Mouse (Mus musculus) lung, postnatal 0 days (tissue): Measurements from ENCODE around the gene Nme7. TPM values are rescaled to one million over a fixed set of nuclear protein-coding genes. Genes with fewer than 3 reads are reported as not detected.

ENCODE experiments used
- ATAC-seq: fragments of 200-750 bp; cut with Nextera tagmentation; 2 replicates; pipeline ENCODE4 v1.8.0; 2017; ENCODE audit warnings: moderate library complexity
- DNase-seq: peaks from one replicate; pipeline ENCODE4 v3.0.0-alpha.2; 2016; ENCODE audit warnings: low spot score
- H3K27ac ChIP-seq: fragments of 300-500 bp; sonication (generic); 2 replicates; pipeline ENCODE4 v1.5.1; 2014; ENCODE audit warnings: antibody characterized with exemption, mild to moderate bottlenecking, low read length, mixed read lengths
- H3K27me3 ChIP-seq: fragments of 300-500 bp; sonication (generic); replicated peaks from 2 replicates; pipeline ENCODE4 v1.6.1; 2014; ENCODE audit warnings: low read length, mixed read lengths; ENCODE audit not compliant: insufficient read depth
- H3K36me3 ChIP-seq: fragments of 300-500 bp; sonication (generic); 2 replicates; pipeline ENCODE4 v1.6.1; 2014; ENCODE audit warnings: low read length, mixed read lengths; ENCODE audit not compliant: insufficient read depth
- H3K4me1 ChIP-seq: fragments of 300-500 bp; sonication (generic); 2 replicates; pipeline ENCODE4 v1.6.1; 2014; ENCODE audit warnings: antibody characterized with exemption, low read depth, low read length, mixed read lengths; ENCODE audit not compliant: insufficient read depth
- H3K4me2 ChIP-seq: fragments of 300-500 bp; sonication (generic); replicated peaks from 2 replicates; pipeline ENCODE4 v1.6.1; 2014; ENCODE audit warnings: low read depth, mild to moderate bottlenecking, low read length, moderate library complexity, mixed read lengths
- H3K4me3 ChIP-seq: fragments of 300-500 bp; sonication (generic); 2 replicates; pipeline ENCODE4 v1.5.1; 2014; ENCODE audit warnings: low read depth, low read length
- H3K9ac ChIP-seq: fragments of 300-500 bp; sonication (generic); replicated peaks from 2 replicates; pipeline ENCODE4 v1.6.1; 2014; ENCODE audit warnings: low read depth, mild to moderate bottlenecking
- H3K9me3 ChIP-seq: fragments of 300-500 bp; sonication (generic); 2 replicates; pipeline ENCODE4 v1.6.1; 2016; ENCODE audit warnings: low read length, mixed read lengths
- CTCF ChIP-seq: IDR thresholded peaks from 2 replicates; pipeline ENCODE4 v1.5.1; 2016; ENCODE audit warnings: antibody characterized with exemption, mild to moderate bottlenecking
- EP300 ChIP-seq: IDR thresholded peaks from 2 replicates; pipeline ENCODE4 v1.6.1; 2016; ENCODE audit warnings: antibody characterized with exemption, mild to moderate bottlenecking, control low read depth
- WGBS: fragments of 180-500 bp; shearing (Covaris S2); extraction: QIAGEN DNeasy Blood & Tissue Kit; methylation state at CpG from one replicate; pipeline ENCODE4 v1.1.7; 2014; 5-methylcytosine and 5-hydroxymethylcytosine counted together
- polyA plus RNA-seq: library from polyadenylated mRNA; unstranded; fragments of >200 nt; fragmentation: Nextera tagmentation; extraction: Ambion mirVana; gene quantifications from 2 replicates; pipeline ENCODE4 v1.2.1, GENCODE M21; 2015

The Nme7 gene
- polyA plus RNA-seq, 1 experiment from 2014 or later, result 17.7 TPM

GRCm38 (mm10) chr1:164432649-164433048 is 128.7 kb downstream of the Nme7 start:
- TF ChIP-seq EP300 (no peak), CTCF (no peak)
- 72% methylated on average over 5 of the region's 5 CpGs for WGBS
- H3K4me2 ChIP-seq, result no peak overlapping the region
- no peak overlapping the region for H3K9ac ChIP-seq
- H3K4me1 ChIP-seq, result no peaks in the 10 kb centered on the region
- DNase-seq (no peak), ATAC-seq (no peak)
- H3K9me3 ChIP-seq, result no peaks in the 10 kb centered on the region
- 0 out of 2 replicates have a peak, but pooled peaks cover 4% of the 10 kb centered on the region for H3K36me3 ChIP-seq
- no peaks in the 10 kb centered on the region for H3K27me3 ChIP-seq
- H3K27ac ChIP-seq, result no peak overlapping the region
- H3K4me3 ChIP-seq, result no peak overlapping the region

- Histone ChIP-seq H3K9ac (no peak overlapping the region), H3K9me3 (no peaks in the 10 kb centered on the region), H3K4me2 (no peak overlapping the region), H3K27me3 (no peaks in the 10 kb centered on the region), H3K27ac (no peak overlapping the region), H3K36me3 (0 out of 2 replicates have a peak, but pooled peaks cover 4% of the 10 kb centered on the region), H3K4me3 (no peak overlapping the region), H3K4me1 (no peaks in the 10 kb centered on the region)
- WGBS, result 80% methylated on average over 6 of the region's 6 CpGs
- TF ChIP-seq EP300 (no peak), CTCF (no peak)
- DNase-seq (no peak), ATAC-seq (no peak)
Measured at GRCm38 (mm10) chr1:164434049-164434448, 130.1 kb downstream of the Nme7 start.

GRCm38 (mm10) chr1:164436749-164437148 is 132.8 kb downstream of the Nme7 start:
- WGBS, result 77% methylated on average over 7 of the region's 7 CpGs
- TF ChIP-seq CTCF (no peak), EP300 (no peak)
- no peaks in the 10 kb centered on the region for H3K27me3 ChIP-seq
- H3K27ac ChIP-seq, result no peak overlapping the region
- H3K9ac ChIP-seq, result no peak overlapping the region
- no peaks in the 10 kb centered on the region for H3K9me3 ChIP-seq
- H3K4me3 ChIP-seq, result no peak overlapping the region
- peak; percentile 39; the same call in 1 of the 2 replicates for ATAC-seq
- no peaks in the 10 kb centered on the region for H3K4me1 ChIP-seq
- H3K4me2 ChIP-seq, result no peak overlapping the region
- H3K36me3 ChIP-seq, result 0 out of 2 replicates have a peak, but pooled peaks cover 9% of the 10 kb centered on the region
- DNase-seq, result no peak

GRCm38 (mm10) chr1:164440230-164440629 is 136.3 kb downstream of the Nme7 start:
- Histone ChIP-seq H3K4me3 (no peak overlapping the region), H3K4me2 (no peak overlapping the region), H3K36me3 (0 out of 2 replicates have a peak, but pooled peaks cover 9% of the 10 kb centered on the region), H3K27ac (no peak overlapping the region), H3K9me3 (no peaks in the 10 kb centered on the region), H3K4me1 (no peaks in the 10 kb centered on the region), H3K9ac (no peak overlapping the region), H3K27me3 (no peaks in the 10 kb centered on the region)
- ATAC-seq (no peak), DNase-seq (no peak)
- 82% methylated on average over 6 of the region's 6 CpGs for WGBS
- TF ChIP-seq CTCF (no peak), EP300 (no peak)

- DNase-seq (no peak), ATAC-seq (no peak)
- no peak overlapping the region for H3K27ac ChIP-seq
- no peak overlapping the region for H3K4me3 ChIP-seq
- 75% methylated on average over 11 of the region's 11 CpGs for WGBS
- H3K4me1 ChIP-seq, result no peaks in the 10 kb centered on the region
- no peaks in the 10 kb centered on the region for H3K9me3 ChIP-seq
- H3K27me3 ChIP-seq, result no peaks in the 10 kb centered on the region
- H3K4me2 ChIP-seq, result no peak overlapping the region
- H3K36me3 ChIP-seq, result 0 out of 2 replicates have a peak, but pooled peaks cover 9% of the 10 kb centered on the region
- H3K9ac ChIP-seq, result no peak overlapping the region
- TF ChIP-seq EP300 (no peak), CTCF (no peak)
Measured at GRCm38 (mm10) chr1:164440708-164441407, 136.9 kb downstream of the Nme7 start.

GRCm38 (mm10) chr1:164441408-164441974 is 137.6 kb downstream of the Nme7 start:
- Histone ChIP-seq H3K27me3 (no peaks in the 10 kb centered on the region), H3K4me2 (no peak overlapping the region), H3K9ac (no peak overlapping the region), H3K9me3 (no peaks in the 10 kb centered on the region), H3K27ac (no peak overlapping the region), H3K4me3 (no peak overlapping the region), H3K4me1 (no peaks in the 10 kb centered on the region), H3K36me3 (0 out of 2 replicates have a peak, but pooled peaks cover 9% of the 10 kb centered on the region)
- TF ChIP-seq CTCF (no peak), EP300 (no peak)
- 70% methylated on average over 18 of the region's 18 CpGs for WGBS
- DNase-seq (no peak), ATAC-seq (no peak)
